Mouse (Mus musculus) small intestine, adult 2 months (tissue): ENCODE data around the gene Gm28539. TPM values are rescaled to one million over a fixed set of nuclear protein-coding genes. Genes with fewer than 3 reads are reported as not detected.

Experiments used
- H3K27ac ChIP-seq: fragments of 200-500 bp; 2 replicates; pipeline ENCODE4 v1.5.1; 2012; ENCODE audit warnings: low read depth, low read length, control low read depth, inconsistent platforms; ENCODE audit not compliant: insufficient read depth
- H3K27me3 ChIP-seq: fragments of 200-500 bp; 2 replicates; pipeline ENCODE4 v1.6.1; 2012; ENCODE audit warnings: mild to moderate bottlenecking, moderate library complexity, low read length, inconsistent platforms; ENCODE audit not compliant: control insufficient read depth, insufficient read depth
- H3K36me3 ChIP-seq: fragments of 200-500 bp; 2 replicates; pipeline ENCODE4 v1.6.1; 2012; ENCODE audit warnings: mild to moderate bottlenecking, low read length, control low read depth, inconsistent platforms; ENCODE audit not compliant: control insufficient read depth, insufficient read depth
- H3K4me1 ChIP-seq: fragments of 200-500 bp; 2 replicates; pipeline ENCODE4 v1.6.1; 2012; ENCODE audit warnings: low read length, inconsistent platforms, mixed read lengths; ENCODE audit not compliant: control insufficient read depth, insufficient read depth, insufficient read length
- H3K4me3 ChIP-seq: fragments of 200-500 bp; 2 replicates; pipeline ENCODE4 v1.5.1; 2012; ENCODE audit warnings: low read depth, mild to moderate bottlenecking, control low read depth, inconsistent platforms, low read length, moderate library complexity
- CTCF ChIP-seq: fragments of 200-500 bp; IDR thresholded peaks from 2 replicates; pipeline ENCODE4 v1.5.1; 2012; ENCODE audit warnings: low read depth, mild to moderate bottlenecking, control low read depth, inconsistent platforms, low read length, moderate library complexity, mixed read lengths; ENCODE audit not compliant: insufficient replicate concordance, insufficient read length; ENCODE audit errors: extremely low read depth
- POLR2A ChIP-seq: fragments of 200-500 bp; IDR thresholded peaks from 2 replicates; pipeline ENCODE4 v1.6.1; 2012; ENCODE audit warnings: low read depth, mild to moderate bottlenecking, control low read depth, inconsistent platforms, low read length, moderate library complexity
- WGBS: fragments of 180-500 bp; shearing (Covaris S2); methylation state at CpG from one replicate; pipeline ENCODE4 v1.1.7; 2018; 5-methylcytosine and 5-hydroxymethylcytosine counted together
- polyA plus RNA-seq: library from polyadenylated mRNA; depleted of rRNA; stranded (reverse); fragments of >200 nt; gene quantifications from 2 replicates; pipeline ENCODE4 v1.2.3, GENCODE M21; 2012

Gm28539 gene
- polyA plus RNA-seq, 1 experiment, result not detected

- no peaks in the 10 kb centered on the region for H3K36me3 ChIP-seq
- no peaks in the 10 kb centered on the region; the same call in 1 of the 2 replicates for H3K4me1 ChIP-seq
- TF ChIP-seq CTCF (no peak), POLR2A (no peak)
- H3K4me3 ChIP-seq, result no peak overlapping the region
- H3K27ac ChIP-seq, result no peak overlapping the region
- no peaks in the 10 kb centered on the region for H3K27me3 ChIP-seq
These were observed 47.7 kb downstream of the Gm28539 start for GRCm38 (mm10) chr16:18884044-18884443.

- Histone ChIP-seq H3K4me3 (no peak overlapping the region), H3K36me3 (peaks cover 18% of the 10 kb centered on the region)
- 71% methylated on average over 4 of the region's 4 CpGs for WGBS
These were observed 57.5 kb downstream of the Gm28539 start for GRCm38 (mm10) chr16:18893840-18894372.

GRCm38 (mm10) chr16:18895249-18895648, 58.9 kb downstream of the Gm28539 start:
- no peak for TF ChIP-seq CTCF
- TF ChIP-seq POLR2A, result no peak
- no peaks in the 10 kb centered on the region for H3K4me1 ChIP-seq
- no peak overlapping the region for H3K27ac ChIP-seq
- 31% methylated on average over 3 of the region's 3 CpGs for WGBS
- H3K36me3 ChIP-seq, result peaks cover 29% of the 10 kb centered on the region
- no peaks in the 10 kb centered on the region for H3K27me3 ChIP-seq
- no peak overlapping the region for H3K4me3 ChIP-seq

More at GRCm38 (mm10) chr16:18893840-18894372, 57.5 kb downstream of the Gm28539 start:
- TF ChIP-seq POLR2A (no peak), CTCF (no peak)
- H3K27me3 ChIP-seq, result no peaks in the 10 kb centered on the region
- no peaks in the 10 kb centered on the region for H3K4me1 ChIP-seq
- H3K27ac ChIP-seq, result no peak overlapping the region

- Histone ChIP-seq H3K27me3 (no peaks in the 10 kb centered on the region), H3K4me3 (no peak overlapping the region), H3K36me3 (peaks cover 30% of the 10 kb centered on the region), H3K4me1 (no peaks in the 10 kb centered on the region), H3K27ac (no peak overlapping the region)
- TF ChIP-seq POLR2A (no peak), CTCF (no peak)
- WGBS, result 32% methylated on average over 10 of the region's 10 CpGs
These were observed 60.0 kb downstream of the Gm28539 start for GRCm38 (mm10) chr16:18896429-18896828.

GRCm38 (mm10) chr16:18905648-18906047, 69.3 kb downstream of the Gm28539 start:
- Histone ChIP-seq H3K27ac (no peak overlapping the region), H3K4me1 (no peaks in the 10 kb centered on the region), H3K27me3 (no peaks in the 10 kb centered on the region), H3K4me3 (no peak overlapping the region), H3K36me3 (peaks cover 29% of the 10 kb centered on the region)
- no peak for TF ChIP-seq CTCF
- TF ChIP-seq POLR2A, result no peak
- WGBS, result 78% methylated on average over 1 of the region's 1 CpGs

- 94% methylated on average over 4 of the region's 4 CpGs for WGBS
- no peaks in the 10 kb centered on the region for H3K4me1 ChIP-seq
These were observed 79.7 kb downstream of the Gm28539 start for GRCm38 (mm10) chr16:18916064-18916463.

GRCm38 (mm10) chr16:18921771-18922170, 85.4 kb downstream of the Gm28539 start:
- WGBS, result 96% methylated on average over 2 of the region's 2 CpGs
- Histone ChIP-seq H3K4me3 (no peak overlapping the region), H3K27ac (no peak overlapping the region), H3K36me3 (peaks cover 70% of the 10 kb centered on the region), H3K4me1 (no peaks in the 10 kb centered on the region; the same call in 1 of the 2 replicates), H3K27me3 (no peaks in the 10 kb centered on the region)
- TF ChIP-seq CTCF (no peak), POLR2A (no peak)

More at GRCm38 (mm10) chr16:18916064-18916463, 79.7 kb downstream of the Gm28539 start:
- TF ChIP-seq CTCF, result no peak
- TF ChIP-seq POLR2A, result no peak
- H3K27ac ChIP-seq, result no peak overlapping the region
- no peaks in the 10 kb centered on the region for H3K27me3 ChIP-seq
- peaks cover 51% of the 10 kb centered on the region for H3K36me3 ChIP-seq
- H3K4me3 ChIP-seq, result no peak overlapping the region
